Mouse (Mus musculus): ENCODE results near the gene Pklr.

The Pklr gene

DNA sequence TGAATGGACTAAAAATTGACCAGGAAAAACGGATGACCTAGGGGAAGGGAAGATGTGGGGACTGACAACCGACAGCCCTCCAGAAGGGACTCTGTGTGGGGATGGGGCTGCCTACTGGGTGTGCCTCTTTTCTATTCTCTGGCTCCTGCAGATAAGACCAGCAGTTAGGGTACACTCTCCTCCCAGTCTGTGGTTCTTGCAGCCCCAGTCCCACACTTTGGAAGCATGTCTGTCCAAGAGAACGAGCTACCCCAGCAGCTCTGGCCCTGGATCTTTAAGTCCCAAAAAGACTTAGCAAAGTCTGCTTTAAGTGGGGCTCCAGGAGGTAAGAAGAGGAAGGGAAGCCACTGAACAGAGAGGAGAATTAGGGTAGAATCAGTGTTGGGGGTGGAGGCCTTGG, at the start of gene Pklr:
Gene Pklr, plus strand, starts transcription at position 185 of the 400 bp plus-strand sequence.
- DNase-seq (ENCODE audit: low spot score in 2 of 2): no peak

GRCm38 (mm10) chr3:89087338-89088110, 48.4 kb upstream of the Pklr start:
- DNase-seq (ENCODE audit: low spot score in 2 of 2): peak in 1 of 2 experiments; percentile 59

GRCm38 (mm10) chr3:89088974-89089373, 47.0 kb upstream of the Pklr start:
- no peak for DNase-seq (ENCODE audit: low spot score in 2 of 2)

- DNase-seq (ENCODE audit: low spot score in 2 of 2): peak; percentile 93 to 95
Observed at GRCm38 (mm10) chr3:89089882-89090591, 45.9 kb upstream of the Pklr start.

DNA sequence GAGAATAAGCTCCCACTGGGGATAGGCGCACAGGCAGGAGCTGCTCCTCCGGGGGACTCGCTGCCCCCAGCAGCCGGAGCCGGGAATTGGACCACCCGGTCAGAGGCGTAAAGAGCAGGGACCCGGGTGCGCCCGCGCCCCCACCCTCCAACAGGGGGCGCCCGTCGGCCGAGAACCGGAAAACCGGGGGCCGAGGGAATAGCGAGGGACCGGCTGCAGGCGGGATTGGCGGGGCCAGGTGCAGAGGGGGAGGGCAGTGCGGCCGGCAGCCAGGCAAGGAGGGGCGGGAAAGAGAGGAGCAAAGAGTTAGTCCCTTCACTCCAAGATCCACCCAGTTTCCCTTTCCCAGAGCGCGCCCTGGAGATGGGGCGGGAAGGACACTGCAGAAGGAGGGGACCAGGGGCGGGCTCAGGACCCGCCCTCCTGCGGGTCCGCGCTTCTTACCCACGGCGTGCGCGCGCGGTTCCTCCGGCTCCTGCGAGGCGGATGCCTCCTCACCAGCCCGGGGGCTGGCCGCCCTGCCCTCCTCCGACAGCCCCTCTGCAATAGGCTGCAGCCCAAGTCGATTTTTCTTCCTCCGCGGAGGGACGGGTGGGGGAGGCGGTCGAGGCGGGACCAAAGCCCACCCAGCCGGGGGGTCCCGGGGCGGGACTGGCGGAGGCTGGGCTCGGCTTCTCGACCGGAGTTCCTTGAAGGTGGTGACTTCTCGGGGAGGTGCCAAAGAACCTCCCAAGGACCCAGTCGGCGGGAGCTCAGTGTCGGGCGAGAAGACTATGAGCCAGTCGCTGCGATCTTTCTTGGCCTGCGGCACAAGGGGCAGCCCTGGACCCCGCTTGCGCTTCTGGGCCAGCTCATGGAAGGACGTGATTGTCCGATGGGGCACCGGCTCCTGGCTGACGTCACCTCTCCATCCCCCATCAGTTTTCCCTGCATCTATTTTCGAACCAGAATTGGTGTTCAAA, 45.0 kb upstream of the Pklr start:
- DNase-seq (ENCODE audit: low spot score in 2 of 2): peak; percentile 79 to 83

- DNase-seq (ENCODE audit: low spot score in 2 of 2): no peak
Observed at GRCm38 (mm10) chr3:89091811-89092508, 44.0 kb upstream of the Pklr start.

- DNase-seq (ENCODE audit: low spot score in 2 of 2): no peak
Observed at GRCm38 (mm10) chr3:89092509-89093090, 43.3 kb upstream of the Pklr start.

GRCm38 (mm10) chr3:89093175-89093574, 42.8 kb upstream of the Pklr start, which contains the start of gene Rusc1:
Gene Rusc1, minus strand, starts transcription at chr3:89093311.
- peak; percentile 79 to 84 for DNase-seq (ENCODE audit: low spot score in 2 of 2)

GRCm38 (mm10) chr3:89094021-89094420, 41.9 kb upstream of the Pklr start:
- DNase-seq (ENCODE audit: low spot score in 2 of 2): no peak

- no peak for DNase-seq (ENCODE audit: low spot score in 2 of 2)
Observed at GRCm38 (mm10) chr3:89100811-89101210, 35.1 kb upstream of the Pklr start, which contains the start of gene Gm43738. Gene Gm43738, minus strand, starts transcription at chr3:89101099.

DNA sequence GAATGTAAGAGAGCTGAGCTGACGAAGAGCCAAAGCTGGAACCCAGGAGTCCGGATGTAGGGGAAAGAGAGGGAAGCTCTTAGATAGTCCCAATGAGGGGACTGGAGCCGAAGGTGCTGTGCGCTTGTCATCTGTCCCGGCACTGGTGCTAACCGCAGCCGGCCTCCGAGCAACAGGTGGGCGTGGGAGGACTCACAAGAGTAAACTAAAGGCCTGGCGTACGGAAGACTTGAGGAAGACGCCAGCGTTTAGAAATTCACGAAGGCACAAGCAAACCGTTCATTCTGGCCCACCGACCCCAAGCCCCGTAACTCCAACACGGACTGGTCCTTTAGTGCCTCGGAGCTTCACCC, 34.5 kb upstream of the Pklr start:
- no peak for DNase-seq (ENCODE audit: low spot score in 2 of 2)

GRCm38 (mm10) chr3:89101812-89102494, 34.0 kb upstream of the Pklr start, which contains the start of gene Fdps:
Gene Fdps, minus strand, starts transcription at chr3:89101959.
- DNase-seq (ENCODE audit: low spot score in 2 of 2): peak; percentile 98 to 99

DNA sequence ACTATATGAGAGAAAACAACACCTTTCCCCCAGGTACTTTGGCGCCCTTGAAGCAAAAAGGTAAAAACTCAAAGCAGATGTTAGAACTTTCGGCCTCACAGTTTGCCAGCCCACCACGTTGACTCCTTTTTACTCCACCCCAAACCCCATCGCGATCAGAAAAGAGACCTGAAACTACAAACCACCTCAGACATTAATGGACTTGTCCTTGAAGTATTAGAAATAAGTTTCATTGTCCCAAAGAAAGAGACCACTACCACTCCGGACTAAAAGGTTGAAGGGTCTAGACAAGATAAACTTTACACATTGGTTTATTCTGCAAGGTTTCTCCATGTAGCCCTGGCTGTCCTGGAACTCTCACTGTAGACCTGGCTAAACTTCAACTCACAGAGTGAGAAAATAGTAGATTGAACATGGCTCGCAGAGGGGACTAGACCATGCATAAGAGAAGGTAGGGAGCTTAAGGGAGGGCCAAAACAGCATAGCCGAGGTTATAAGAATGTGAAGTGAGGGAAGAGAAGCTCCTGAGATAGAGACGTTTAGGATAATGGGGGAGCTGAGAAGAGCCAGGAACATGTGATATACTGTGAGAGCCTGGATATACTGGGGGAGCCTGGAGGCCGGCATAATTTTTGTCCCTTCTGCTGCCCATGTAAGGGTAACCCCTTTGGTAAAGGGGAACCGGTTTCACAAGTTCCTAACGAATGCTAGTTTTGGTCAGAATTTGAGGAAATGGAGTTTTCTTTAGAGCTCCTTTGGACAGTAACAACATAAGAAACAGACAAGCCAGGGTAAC, 33.2 kb upstream of the Pklr start:
- DNase-seq (ENCODE audit: low spot score in 2 of 2): no peak

GRCm38 (mm10) chr3:89103291-89103595, 32.7 kb upstream of the Pklr start:
- DNase-seq (ENCODE audit: low spot score in 2 of 2): no peak

DNA sequence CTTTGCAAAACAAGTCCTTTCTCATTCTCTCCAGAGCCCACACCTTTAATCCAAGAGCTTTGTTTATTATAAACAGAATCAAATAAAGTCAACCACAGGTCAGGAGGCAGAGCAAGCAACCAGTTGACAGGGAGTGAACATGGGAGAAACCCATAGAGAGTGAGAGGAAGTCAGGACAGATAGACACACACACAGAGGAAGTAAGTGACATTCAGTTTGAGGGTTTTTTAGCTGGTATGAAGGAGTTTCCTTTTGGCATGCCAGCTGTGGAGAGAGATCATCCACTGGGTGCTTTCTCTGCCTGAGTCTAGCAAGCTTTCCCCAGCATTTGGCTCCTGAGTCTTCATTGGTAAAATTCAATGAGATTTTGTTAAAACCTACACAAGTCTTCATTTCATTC, 29.1 kb upstream of the Pklr start:
- no peak for DNase-seq (ENCODE audit: low spot score in 2 of 2)

DNA sequence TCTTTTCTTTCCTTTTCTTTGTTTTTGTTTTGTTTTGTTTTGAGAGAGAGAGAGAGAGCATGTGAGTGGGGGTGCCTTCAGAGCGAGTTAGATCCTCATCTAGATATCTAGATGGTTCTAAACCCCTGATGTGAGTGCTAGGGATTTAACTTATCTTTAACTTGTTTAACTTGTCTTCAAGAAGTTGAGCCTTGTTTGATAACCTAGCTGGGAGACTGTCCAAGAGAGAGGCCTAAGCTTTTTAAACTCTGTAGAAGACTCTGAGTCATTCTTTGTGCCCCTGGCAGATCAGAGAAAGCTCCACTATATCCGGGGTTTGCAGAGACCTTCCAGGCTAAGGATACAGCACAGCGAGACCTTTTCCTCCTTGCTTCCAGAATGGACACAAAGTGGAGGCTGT, 28.4 kb upstream of the Pklr start:
- DNase-seq (ENCODE audit: low spot score in 2 of 2): no peak

DNA sequence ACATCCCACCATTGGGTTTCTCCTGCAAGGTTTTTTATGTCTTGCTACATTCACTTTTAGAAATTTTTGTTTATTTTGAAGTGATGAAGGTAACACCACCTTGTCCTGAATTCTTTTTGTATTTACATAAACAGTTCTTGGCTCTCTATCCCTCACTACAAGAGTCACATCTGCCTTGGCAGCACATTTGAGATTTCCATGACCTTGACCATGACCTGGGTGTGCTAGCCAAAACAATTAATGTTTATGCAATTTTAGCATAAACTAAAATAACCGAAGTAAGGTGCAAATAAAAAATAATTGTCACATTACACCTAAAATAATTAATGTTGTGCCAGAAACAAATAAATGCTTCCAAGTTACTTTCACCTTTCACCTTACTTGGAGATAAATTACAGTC, 27.8 kb upstream of the Pklr start:
- DNase-seq (ENCODE audit: low spot score in 2 of 2): no peak

DNA sequence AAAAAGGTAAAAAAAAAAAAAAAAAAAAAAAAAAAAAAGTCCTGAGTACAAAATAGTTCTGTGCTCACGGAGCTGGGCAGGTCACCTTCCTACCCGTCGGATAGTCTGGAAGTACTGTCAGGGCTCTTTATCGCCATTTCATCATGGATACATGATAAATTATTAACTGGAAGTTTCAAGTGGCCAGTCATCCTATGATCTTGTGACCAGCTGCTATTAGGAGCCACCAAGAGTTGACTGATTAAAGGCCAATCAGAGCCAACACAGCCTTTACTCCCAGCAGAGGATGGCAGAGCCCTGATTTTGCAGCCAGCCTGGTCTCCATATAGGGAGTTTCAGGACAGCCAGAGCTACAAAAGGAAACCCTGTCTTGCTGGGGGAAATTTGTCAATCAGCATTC, 22.9 kb upstream of the Pklr start:
- no peak for DNase-seq (ENCODE audit: low spot score in 2 of 2)

DNA sequence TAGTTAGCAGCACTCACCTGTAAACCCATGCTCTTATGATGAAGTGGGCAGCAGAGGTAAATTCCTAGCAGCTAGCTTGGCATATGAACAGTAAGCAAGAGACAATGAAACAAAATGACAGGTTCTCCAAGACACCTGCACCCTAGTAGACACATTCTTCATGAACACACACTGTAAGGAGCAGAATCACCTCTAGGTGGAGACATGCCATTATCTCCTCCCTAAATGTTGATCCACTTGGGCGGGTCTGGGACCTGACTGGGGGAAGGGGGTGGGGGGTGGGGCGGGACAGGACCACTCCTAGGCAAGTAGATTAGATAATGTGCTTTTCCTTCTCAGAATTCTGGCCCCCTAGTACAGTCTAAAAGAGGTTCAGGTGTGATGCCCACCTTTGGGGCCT, 20.4 kb upstream of the Pklr start:
- no peak for DNase-seq (ENCODE audit: low spot score in 2 of 2)

- DNase-seq (ENCODE audit: low spot score in 2 of 2): peak in 1 of 2 experiments; percentile 43
Observed at GRCm38 (mm10) chr3:89123313-89123712, 12.6 kb upstream of the Pklr start.

Data from heart, adult 9 months (tissue).